Mouse (Mus musculus) gastrocnemius, postnatal 25 days (tissue): ENCODE data around the gene Gpr135. TPM values are rescaled to one million over a fixed set of nuclear protein-coding genes. Genes with fewer than 3 reads are reported as not detected.
A peak's percentile ranks its signal among the peaks of the same experiment; 100 is the strongest.
"Not testable (repeated sequence)": the region's sequence is repeated elsewhere in the genome, so short reads cannot be mapped to it uniquely, and the experiment has no call there.

Experiments used
- DNase-seq: peaks from one replicate; pipeline ENCODE4 v3.0.0; 2022
- total RNA-seq, 2 experiments: library from RNA; stranded (reverse); gene quantifications; 1 replicate in 1 of 2; 2 replicates in 1 of 2; pipeline ENCODE4 v1.2.3; 2021

Gpr135 gene
- total RNA-seq, 2 experiments from 2014 or later: 0.20 to 0.32 TPM

GRCm38 (mm10) chr12:72053303-72053702 lies 17.6 kb downstream of the Gpr135 start:
- DNase-seq: no peak

DNA sequence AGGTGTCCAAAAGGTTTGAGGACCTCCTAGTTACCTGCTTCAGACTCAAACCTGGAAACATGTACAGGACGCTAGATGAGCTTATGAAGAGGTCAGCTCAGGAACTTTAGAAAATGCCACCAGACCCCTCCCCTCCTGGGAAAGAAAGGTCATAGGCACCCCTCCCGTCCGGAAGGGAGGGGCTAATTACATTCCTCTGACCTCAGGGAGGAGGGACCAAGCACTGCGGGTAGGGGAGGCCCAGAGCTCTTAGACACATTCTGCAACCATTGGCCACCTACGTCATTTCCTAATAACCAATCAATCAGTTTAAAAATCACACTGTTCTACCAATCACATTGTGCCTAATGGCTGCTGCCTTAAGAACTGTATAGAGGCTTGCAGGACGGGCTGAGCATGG lies 18.4 kb downstream of the Gpr135 start:
- DNase-seq: no peak

DNA sequence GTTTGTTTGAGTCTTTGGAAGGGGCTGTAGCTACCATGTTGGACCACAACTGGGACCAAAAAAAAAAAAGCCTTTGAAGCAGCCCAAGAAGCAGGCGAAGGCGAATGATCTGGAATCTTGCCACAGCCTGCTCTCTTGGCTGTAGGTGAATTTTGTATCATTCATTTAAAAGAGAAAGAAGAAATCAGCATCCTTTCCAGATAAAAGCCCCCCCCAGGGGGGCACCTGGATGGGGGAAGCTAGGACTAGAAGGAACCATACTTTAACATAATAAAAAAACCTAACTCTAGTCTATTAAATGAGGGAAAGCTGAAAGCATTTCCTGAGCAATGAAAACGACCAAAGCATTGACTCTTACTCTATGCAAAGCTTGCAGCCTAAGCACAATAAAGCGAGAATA lies 20.1 kb downstream of the Gpr135 start:
- DNase-seq: no peak

- DNase-seq: not testable (repeated sequence)
Observed at GRCm38 (mm10) chr12:72050156-72050555, 20.8 kb downstream of the Gpr135 start.

GRCm38 (mm10) chr12:72047513-72047912 lies 23.4 kb downstream of the Gpr135 start:
- DNase-seq: no peak

DNA sequence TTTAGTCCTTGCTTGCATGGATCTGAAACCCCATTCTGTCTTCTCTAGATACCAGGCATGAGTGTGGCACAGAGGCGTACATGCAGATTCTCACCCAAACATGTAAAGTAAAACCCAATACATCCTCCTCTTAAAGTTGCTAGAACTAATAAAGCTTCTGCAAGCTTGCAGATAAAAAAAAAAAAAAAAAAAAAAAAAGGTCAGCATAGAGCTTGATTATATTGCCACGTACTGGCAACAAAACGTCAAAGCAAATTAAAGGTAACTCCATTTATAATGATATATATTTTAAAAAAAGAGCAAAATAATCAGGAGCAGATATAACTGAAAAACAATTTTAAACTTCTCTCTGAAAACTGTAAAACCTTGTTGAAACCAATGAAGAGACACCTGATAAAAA lies 29.7 kb downstream of the Gpr135 start:
- no peak for DNase-seq

GRCm38 (mm10) chr12:72039501-72039900 lies 31.4 kb downstream of the Gpr135 start:
- DNase-seq: no peak

DNA sequence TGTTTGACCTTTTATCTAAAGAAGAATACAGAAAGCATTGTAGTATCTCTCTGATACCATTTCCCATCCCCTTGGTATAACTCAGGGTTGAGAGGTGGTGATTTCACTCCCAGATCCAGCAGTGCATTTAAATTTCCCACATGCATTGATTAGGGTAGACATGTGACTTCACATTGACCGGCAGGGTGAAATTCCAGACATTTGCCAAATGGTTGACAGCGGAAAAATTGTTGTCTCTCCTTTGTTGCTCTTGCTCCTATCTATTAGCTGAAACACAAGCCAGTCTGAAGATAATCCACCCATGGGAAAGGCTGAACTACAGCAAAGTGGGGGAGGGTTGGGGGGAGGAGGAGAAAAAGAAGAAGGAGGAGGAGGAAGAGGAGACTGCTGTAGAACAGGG lies 32.1 kb downstream of the Gpr135 start:
- no peak for DNase-seq

DNA sequence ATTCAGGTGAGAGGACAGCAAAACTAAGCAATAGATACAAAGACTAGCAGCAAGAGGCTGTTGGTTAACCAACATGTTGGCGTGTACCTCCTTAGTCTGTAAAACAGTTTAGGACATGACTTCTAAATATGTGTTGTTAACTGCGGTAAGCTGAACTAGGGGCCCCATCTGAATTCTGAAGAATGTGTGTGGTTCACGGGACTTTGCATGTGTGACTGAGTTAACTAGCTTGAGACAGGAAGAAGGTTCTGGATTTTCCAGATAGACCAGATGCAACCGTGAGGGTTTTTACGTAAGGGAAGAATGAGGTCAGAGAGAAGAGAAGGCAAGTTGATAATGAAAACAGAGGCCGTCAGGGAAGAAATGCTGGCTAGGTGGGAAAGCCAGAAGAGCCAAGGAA lies 33.9 kb downstream of the Gpr135 start:
- DNase-seq: no peak

DNA sequence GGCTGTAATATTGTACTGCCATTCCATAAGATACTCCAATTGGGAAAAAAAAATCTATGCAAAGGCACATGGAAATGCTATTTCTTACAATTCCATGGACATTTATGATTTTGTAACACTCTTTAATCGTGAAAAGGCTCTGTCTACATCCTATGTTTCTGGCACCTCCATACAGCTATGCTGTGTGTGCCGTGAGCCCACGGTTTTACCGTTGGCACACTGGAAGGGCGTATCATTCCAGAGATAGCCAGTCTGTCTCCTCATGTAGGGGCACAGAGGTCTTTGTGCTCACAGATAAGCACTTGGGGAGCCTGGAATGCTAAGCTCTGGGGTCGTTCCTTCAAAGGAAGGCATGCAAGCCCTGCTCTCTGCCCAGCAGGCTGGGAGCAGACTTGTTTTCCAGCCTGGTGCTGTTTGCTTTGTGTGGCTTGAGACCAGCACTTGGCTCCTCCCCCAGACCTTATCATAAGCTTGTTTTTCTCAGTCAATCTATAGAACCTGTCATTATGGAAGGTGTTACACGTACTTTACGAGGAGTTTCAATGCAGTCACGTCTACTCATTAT lies 34.7 kb downstream of the Gpr135 start:
- DNase-seq: no peak

DNA sequence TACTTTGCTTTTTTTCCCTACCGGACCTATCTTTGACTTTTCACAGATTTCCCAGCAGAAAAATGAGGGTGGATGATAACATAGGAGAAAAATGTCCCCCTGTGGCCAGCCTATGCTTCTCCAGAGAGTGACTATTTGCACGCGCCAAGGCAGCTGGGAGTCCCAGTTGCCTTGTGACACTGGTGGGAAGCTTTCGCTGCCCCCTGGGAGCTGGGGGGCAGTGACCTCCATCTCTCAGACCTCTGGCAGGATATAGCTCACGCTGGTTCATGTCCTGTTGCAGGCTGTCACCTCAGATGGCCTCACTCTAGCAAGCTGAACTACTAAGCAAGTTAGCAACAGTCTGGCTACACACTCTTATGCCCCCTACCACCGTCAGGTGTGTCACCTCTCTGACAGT lies 39.1 kb downstream of the Gpr135 start:
- peak; percentile 62 for DNase-seq

GRCm38 (mm10) chr12:72031171-72031570 lies 39.8 kb downstream of the Gpr135 start:
- DNase-seq: no peak

DNA sequence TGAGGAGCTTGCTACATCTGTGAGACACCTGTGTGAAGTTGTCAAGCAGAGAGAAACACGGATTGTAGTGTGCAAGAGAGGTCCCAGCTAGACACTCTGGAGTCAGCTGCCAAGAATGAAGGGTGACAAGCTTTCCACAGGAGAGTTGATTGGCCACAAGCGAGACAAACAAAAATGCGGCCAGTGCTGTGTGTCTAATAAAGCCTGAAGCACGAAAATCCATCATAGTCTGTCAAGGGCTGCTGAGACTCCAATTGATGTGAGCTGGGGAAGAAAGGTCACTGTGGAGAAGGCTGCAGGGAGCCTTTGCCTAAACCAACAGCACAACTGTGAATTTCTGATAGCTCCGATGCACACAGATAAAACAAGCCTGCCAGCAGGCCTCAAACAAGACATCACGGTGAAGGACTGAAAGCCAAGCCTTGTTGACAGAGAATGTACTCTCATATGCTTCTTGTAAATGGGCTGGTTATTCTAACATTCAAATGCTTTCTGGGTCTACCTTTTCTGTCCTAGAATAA lies 45.6 kb downstream of the Gpr135 start:
- DNase-seq: no peak

- DNase-seq: no peak
Observed at GRCm38 (mm10) chr12:72023572-72023971, 47.4 kb downstream of the Gpr135 start.

DNA sequence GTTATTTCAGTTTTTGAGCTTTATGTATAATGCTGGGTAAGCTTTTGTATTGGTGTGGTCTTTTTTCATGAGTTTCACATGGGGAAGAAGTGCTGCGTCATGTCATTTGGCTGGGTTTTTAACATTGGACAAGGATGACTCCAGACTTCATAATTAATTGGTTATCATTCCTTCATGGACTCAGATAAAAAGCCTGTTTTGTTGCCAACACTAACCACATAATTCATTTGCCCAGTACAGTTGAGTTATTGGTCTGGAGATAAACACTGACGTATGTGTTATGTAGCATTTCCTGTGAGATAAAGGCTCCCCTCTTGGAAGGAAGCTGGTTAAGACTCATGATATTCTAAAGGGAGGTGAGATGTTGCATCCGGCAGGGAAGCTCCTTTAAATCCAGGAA lies 48.1 kb downstream of the Gpr135 start:
- no peak for DNase-seq

DNA sequence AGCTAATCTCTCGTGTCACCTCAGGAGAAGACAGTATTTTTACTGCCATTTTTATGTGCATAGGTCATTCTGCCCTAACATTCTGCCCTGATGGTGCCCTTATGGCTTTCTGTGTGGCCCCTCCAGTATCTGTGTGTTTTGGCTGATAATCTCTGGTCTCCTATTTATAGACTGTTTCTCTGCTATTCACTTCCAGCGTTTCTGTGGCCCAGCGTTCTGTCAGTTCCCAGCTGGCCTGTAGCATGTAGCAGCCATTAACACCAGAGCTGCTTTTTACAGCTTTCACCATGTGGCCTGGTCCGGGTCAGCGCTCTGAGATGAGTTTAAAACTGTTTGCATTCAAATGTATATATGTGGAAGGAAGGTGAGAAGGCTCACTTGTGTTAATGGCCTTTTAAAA lies 49.4 kb downstream of the Gpr135 start:
- DNase-seq: no peak

GRCm38 (mm10) chr12:72020285-72020684 lies 50.6 kb downstream of the Gpr135 start:
- DNase-seq: no peak

Other genes with a start within 250 kb of the Gpr135 start
- gene Daam1, start 240.0 kb downstream of the Gpr135 start, total RNA-seq: 10 to 100 TPM; 10.4 to 13.8 TPM
- gene L3hypdh, start 14.3 kb upstream of the Gpr135 start, total RNA-seq: 1 to 10 TPM in 1 of 2 experiments, under 1 TPM in 1; 0.77 to 1.8 TPM
- 10 to 100 TPM in 1 of 2 experiments, 1 to 10 TPM in 1; 8.0 to 10.9 TPM for gene Jkamp, start 14.5 kb upstream of the Gpr135 start, total RNA-seq
- not detected for gene Ccdc175, start 113.9 kb upstream of the Gpr135 start, total RNA-seq